Mouse (Mus musculus): ENCODE measurements around the gene Hps6.

Gene Hps6

DNA sequence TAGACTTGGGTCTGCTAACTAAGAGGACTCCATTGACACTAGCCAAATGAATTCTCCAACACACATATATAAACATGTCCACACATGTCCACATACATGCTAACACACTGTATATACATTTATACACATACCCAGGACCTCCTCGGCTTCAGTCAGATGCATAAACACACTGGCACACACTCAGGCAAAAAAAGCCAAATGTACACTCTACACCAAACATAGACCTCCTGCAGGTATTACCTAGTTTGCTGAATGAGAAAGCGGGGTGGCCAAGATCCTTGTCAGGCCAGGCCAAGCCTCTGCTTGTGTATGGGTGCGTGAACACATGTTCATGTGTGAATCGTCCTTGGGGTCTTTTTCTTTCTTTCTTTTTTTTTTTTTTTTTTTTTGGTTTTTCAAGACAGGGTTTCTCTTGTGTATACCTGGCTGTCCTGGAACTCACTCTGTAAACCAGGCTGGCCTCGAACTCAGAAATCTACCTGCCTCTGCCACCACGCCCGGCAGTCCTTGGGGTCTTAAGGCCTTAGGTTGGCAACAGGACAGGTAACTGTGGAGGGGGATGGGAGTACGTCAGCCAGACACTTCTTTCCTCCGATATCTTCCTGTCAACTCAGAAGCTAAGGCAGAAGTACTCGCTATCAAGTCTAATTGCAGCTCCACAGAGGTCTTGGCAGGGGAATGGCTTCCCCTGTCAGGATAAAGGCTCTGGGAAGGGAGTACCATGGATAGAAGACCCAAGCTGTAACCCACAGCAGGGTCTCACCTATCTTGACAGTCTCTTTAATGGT is 27.1 kb downstream of the Hps6 start:
- DNase-seq: no peak

- DNase-seq: no peak
Observed at GRCm38 (mm10) chr19:46031689-46032432, 28.6 kb downstream of the Hps6 start.

DNA sequence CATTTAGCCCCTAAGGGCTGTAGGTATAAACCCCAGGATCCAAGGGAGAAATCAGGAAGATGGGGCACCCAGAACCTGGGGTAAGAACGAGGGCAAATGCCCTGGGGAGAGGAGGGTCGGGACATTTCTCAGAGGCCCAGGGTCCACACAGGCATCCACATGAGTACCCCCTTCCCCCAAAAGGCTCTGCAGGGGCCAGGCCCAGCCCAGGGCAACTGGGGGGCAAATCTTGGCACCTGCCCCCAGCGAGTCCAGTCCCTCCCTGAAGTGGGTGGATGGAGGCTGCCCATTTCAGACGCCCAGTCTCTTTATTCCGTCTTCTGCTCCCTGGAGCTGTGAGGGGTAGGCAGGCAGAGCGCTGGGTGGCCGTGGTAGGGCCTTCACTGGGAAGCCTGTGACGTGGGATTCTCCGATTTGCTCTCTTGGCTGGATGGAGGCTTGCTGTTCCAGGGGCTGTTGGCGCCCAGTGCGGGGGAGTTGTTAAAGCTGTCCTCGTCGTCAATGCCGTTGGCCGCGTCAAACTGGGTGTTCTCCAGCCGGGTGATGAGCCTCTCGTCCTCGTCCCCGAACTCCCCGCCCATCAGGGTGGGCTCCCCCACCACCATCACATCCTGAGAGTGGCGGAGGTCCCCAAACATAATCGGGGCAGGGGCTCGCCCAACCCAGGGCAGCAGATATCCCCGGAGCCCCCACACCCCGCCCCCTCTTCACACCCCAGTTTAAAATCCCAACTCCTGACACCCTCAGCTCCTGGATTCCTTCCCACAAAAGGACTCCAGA is 29.6 kb downstream of the Hps6 start:
- no peak for DNase-seq

GRCm38 (mm10) chr19:46033911-46034310 is 30.6 kb downstream of the Hps6 start:
- no peak for DNase-seq

- DNase-seq: peak; percentile 25
Observed at GRCm38 (mm10) chr19:46035971-46036370, 32.7 kb downstream of the Hps6 start.

DNA sequence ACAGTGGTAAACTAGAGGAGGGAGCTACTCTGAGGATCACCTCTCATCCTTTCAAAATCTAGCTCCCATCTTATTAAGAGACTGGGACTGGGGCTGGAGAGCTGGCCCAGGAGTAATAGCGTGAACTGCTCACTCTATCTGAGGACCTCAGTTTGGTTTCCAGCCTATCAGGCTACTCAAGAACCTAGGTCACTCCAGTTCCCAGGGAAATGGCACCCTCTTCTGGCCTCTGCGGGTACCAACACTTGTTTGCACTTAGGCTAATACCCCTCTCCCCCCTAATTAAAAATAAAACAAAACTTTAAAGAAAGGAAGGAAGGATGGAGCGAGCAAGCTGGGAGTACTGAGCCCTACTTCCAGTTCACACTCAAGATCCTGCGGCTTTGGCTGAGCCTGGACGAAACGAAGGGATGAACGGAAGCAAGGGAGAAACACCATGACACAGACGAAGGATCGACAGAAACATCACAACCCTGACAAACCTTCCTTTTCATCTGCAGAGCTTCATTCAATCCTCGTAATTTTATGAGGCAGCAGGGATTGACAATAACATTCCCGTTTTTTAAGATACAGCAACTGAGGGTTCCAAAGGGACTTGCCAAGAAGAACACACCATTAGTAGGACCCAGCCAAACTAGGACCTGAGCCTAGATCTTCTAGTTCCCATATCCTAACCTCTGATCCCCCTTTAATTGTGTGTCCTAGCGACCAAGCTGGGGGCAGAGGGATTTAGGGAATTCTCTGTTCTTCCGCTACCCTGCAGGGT is 33.4 kb downstream of the Hps6 start:
- no peak for DNase-seq

GRCm38 (mm10) chr19:46037243-46037924 is 34.1 kb downstream of the Hps6 start:
- DNase-seq: no peak

DNA sequence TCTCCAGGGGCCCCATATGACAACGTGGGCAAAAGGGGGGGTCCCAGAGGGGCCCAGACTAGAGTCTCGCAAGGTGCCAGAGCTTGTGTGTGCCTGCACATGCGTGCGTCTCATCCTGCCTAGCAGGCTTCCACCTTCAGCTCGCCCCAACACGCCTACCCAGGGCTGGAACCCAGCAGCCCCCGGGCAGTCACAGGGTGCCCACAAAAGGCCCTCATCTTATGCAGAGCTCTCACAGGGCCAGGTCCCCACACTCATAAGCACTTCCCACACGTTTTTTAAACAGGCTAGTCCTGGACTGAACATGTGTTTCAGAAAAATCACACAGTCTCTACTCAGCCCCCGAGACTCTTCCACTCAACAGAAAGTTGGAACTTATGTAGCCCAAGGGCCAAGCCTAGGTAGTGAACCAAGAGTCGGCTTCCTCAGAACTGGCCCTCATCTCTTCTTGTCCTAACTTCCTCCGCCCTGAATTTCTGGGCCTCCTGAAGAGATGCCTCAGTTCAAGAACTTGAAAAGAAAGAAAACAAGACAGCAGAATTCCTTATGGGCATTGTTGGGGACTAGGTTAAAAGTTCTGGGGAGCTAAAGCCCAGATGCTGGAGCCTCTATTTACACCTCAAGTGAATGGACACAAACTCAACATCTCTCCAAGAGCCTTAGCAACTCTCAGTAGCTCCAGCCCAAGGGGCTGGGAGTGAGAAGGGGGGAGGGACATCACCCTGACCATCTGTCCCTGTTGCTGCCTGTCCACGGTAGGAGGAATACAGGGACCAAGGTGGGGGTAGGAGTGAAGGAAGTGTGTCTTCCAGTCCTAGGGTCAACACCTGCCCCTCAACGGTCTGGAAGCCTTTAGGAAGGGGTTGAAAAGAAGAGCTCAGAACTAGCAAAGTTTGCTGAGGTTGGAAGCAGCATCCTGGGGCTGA is 34.9 kb downstream of the Hps6 start:
- DNase-seq: peak; percentile 36

GRCm38 (mm10) chr19:46038851-46039260 is 35.5 kb downstream of the Hps6 start:
- DNase-seq: peak; percentile 40

- DNase-seq: peak; percentile 81
Observed at GRCm38 (mm10) chr19:46039478-46039877, 36.2 kb downstream of the Hps6 start.

GRCm38 (mm10) chr19:46040149-46040902 is 37.0 kb downstream of the Hps6 start:
- no peak for DNase-seq

DNA sequence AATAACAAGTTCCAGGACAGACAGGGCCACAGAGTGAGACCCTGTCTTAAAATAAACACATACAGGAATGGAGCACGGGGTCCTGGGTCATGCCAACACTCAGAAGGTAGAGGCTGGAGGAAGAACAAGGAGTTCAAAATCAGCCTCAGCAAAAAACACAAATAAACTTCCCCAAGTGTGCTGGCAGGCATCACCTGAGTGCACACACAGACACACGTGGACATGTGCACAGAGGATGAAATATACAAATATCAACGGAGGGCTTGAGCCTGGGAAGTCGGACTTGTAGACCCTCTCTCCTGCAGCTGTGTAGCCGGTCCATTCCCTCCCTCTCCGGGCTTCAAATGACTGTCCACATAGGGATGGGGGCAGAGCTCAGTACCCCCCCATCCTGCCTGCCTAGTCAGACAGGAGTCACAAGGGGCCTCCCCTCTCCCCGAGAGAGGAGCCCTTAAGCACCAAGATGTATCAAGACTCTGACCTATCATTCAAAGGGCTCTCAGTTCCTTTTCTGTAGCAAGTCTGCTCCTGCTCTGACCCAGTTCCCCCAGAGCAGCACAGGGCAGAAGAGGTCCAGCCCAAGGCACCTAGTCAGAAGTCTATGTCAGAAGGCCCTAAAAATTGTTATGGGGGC is 38.1 kb downstream of the Hps6 start:
- no peak for DNase-seq

GRCm38 (mm10) chr19:46041933-46042475 is 38.7 kb downstream of the Hps6 start:
- peak; percentile 78 for DNase-seq

GRCm38 (mm10) chr19:46042476-46043011 is 39.2 kb downstream of the Hps6 start:
- peak; percentile 44 for DNase-seq

GRCm38 (mm10) chr19:46043380-46043779 is 40.1 kb downstream of the Hps6 start:
- peak; percentile 35 for DNase-seq

DNA sequence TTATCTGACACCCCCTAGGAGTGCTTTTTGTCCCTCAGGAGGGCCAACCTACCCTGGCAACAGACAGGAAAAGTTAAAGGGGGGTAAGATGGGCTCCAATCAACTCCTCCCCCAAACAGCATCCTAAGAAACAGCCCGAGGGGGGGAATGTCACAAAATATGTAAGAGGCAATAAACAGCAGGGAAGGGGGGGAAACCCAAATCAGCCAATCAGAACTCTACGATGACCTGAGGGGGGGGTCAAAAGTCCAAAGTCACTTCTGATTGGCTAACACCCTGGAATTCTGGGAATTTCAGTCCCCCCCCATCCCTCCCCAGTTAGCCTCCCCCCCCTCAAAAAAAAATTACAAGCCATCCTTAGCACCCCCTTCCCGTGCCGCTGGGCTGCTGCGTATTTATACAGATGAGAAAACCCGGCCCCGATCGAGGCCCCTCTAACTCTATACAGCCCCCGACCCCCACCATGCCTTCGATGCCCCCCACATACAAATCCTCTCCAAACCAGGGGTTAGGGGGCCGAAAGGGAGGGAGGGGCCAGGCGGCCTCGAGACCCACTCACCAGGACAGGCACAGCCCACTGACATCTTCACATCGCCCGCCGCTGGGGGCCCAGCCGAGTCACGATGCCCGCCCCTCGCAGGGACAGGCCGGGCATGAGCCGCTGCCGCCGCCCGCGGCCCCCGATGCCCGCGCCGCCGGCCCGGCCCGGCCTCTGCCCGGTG is 41.1 kb downstream of the Hps6 start, which contains the start of gene Pprc1:
Gene Pprc1 (plus strand): TSS at position 616 of the 722 bp plus-strand sequence.
- peak; percentile 45 for DNase-seq

DNA sequence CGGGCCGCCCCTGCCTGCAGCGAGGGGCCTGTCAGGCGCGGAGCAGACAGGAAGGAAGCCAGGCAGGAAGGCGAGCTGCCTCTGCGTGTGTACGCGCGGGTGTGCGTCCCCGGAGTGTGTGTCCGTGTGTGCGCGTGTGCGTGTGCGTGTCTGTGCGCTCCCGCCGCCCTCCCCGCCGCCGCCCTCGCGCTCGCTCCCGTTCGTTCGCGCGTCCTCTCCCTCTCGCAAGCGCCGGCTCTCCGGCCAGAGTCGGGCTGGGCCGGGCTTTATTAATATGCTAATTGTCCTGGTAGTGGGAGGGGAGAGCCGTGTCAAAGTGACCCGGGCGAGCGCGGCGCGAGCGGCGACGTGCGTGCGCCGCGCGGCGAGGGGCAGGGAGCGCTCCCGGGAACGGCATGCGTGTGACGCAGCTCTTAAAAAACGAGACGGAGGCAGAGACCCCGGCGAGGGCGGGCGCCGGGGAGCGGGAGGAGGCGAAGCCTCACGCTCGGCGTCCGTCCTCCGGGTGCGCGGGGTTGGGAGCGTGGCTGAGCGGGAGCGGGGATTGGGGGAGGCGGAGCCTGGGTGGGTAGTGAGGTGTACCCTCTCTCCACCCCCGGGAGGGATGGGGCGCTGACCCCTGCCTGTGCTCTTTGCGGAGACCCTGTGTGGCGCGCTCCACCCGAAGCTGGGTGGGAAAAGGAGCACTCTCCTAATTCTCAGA is 41.8 kb downstream of the Hps6 start, which contains the start of gene Ldb1:
Gene Ldb1 (minus strand): TSS at position 222 of the 703 bp plus-strand sequence.
- peak; percentile 89 for DNase-seq
